Mouse (Mus musculus) G1E (cell line): ENCODE measurements at regions not wholly inside any gene's neighbourhood (a gene's known extent, or its start where the extent isn't known, plus 50 kb on each side); places are given as distances from the start of the nearest gene placed in this dataset.

Experiments used
- CTCF ChIP-seq: IDR thresholded peaks from 2 replicates; pipeline ENCODE4 v1.5.1; 2012; ENCODE audit warnings: low read depth, low read length, inconsistent platforms, mixed read lengths
- GATA1 ChIP-seq: IDR thresholded peaks from 2 replicates; pipeline ENCODE4 v1.6.1; 2012; ENCODE audit warnings: borderline replicate concordance, low read length, inconsistent platforms, mixed read lengths
- POLR2AphosphoS5 ChIP-seq: IDR thresholded peaks from 2 replicates; pipeline ENCODE4 v1.6.1; 2012; ENCODE audit warnings: low read depth, low read length, inconsistent platforms; ENCODE audit not compliant: insufficient replicate concordance

DNA sequence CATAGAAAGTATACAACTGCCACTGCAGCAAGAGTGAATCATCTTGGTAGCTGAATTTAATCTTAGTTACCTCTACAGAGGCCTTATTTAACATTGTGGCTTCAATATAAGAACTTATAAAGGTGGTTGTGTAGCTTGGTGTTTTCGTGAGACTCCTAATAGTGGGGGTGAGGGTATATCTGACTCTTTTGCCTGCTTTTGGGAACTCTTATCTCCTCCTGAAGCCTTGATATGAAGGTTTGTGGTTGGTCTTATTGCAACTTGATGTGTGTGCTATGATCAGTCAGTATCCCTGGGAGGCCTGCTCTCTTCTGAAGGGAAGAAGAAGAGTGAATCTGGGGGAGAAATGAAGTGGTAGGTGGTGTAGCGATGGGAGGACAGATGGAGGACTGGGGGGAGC lies 67.7 kb upstream of the Tab2 start:
- TF ChIP-seq CTCF (no peak), POLR2AphosphoS5 (no peak), GATA1 (no peak)
